Mouse (Mus musculus) hindbrain, embryonic 14.5 days (tissue): ENCODE results near the gene Mlf2. TPM values are rescaled to one million over a fixed set of nuclear protein-coding genes. Genes with fewer than 3 reads are reported as not detected.

Source experiments
- ATAC-seq: fragments of 200-750 bp; cut with Nextera tagmentation; 2 replicates; pipeline ENCODE4 v1.8.0; 2017; ENCODE audit warnings: moderate number of reproducible peaks, mild to moderate bottlenecking, moderate TSS enrichment, moderate library complexity; ENCODE audit not compliant: low FRiP score
- DNase-seq: peaks from one replicate; pipeline ENCODE4 v3.0.0-alpha.2; 2015; ENCODE audit warnings: low spot score
- H3K27ac ChIP-seq: fragments of 300-500 bp; sonication (generic); 2 replicates; pipeline ENCODE4 v1.5.1; 2014; ENCODE audit warnings: mild to moderate bottlenecking, moderate library complexity
- H3K27me3 ChIP-seq: fragments of 300-500 bp; sonication (generic); 2 replicates; pipeline ENCODE4 v1.6.1; 2014; ENCODE audit warnings: mild to moderate bottlenecking, low read length, mixed read lengths; ENCODE audit not compliant: control insufficient read depth, insufficient read depth
- H3K36me3 ChIP-seq: fragments of 300-500 bp; sonication (generic); replicated peaks from 2 replicates; pipeline ENCODE4 v1.6.1; 2014; ENCODE audit not compliant: control insufficient read depth, insufficient read depth
- H3K4me1 ChIP-seq: fragments of 300-500 bp; sonication (generic); replicated peaks from 2 replicates; pipeline ENCODE4 v1.6.1; 2014; ENCODE audit warnings: antibody characterized with exemption, low read length, mixed read lengths; ENCODE audit not compliant: control insufficient read depth, insufficient read depth
- H3K4me2 ChIP-seq: fragments of 300-500 bp; sonication (generic); replicated peaks from 2 replicates; pipeline ENCODE4 v1.6.1; 2014; ENCODE audit warnings: mild to moderate bottlenecking, moderate library complexity
- H3K4me3 ChIP-seq: fragments of 300-500 bp; sonication (generic); replicated peaks from 2 replicates; pipeline ENCODE4 v1.5.1; 2014; ENCODE audit warnings: mild to moderate bottlenecking, low read length
- H3K9ac ChIP-seq: fragments of 300-500 bp; sonication (generic); 2 replicates; pipeline ENCODE4 v1.6.1; 2014
- H3K9me3 ChIP-seq: fragments of 300-500 bp; sonication (generic); 2 replicates; pipeline ENCODE4 v1.6.1; 2016; ENCODE audit warnings: low read length; ENCODE audit not compliant: control insufficient read depth
- WGBS: fragments of 180-500 bp; shearing (Covaris S2); extraction: QIAGEN DNeasy Blood & Tissue Kit; methylation state at CpG from one replicate; pipeline ENCODE4 v1.1.7; 2014; 5-methylcytosine and 5-hydroxymethylcytosine counted together
- polyA plus RNA-seq: library from polyadenylated mRNA; unstranded; fragments of >200 nt; fragmentation: Nextera tagmentation; extraction: Ambion mirVana; gene quantifications from 2 replicates; pipeline ENCODE4 v1.2.1, GENCODE M21; 2014

Gene Mlf2
- polyA plus RNA-seq, 1 experiment from 2014 or later = 577 TPM

GRCm38 (mm10) chr6:124917518-124918330, 13.5 kb upstream of the Mlf2 start:
- Histone ChIP-seq H3K9me3 (no peaks in the 10 kb centered on the region), H3K27ac (peak overlapping the region; percentile 100), H3K27me3 (no peaks in the 10 kb centered on the region), H3K4me2 (peak overlapping the region; percentile 100), H3K4me1 (peaks cover 53% of the 10 kb centered on the region), H3K4me3 (peak overlapping the region; percentile 96), H3K36me3 (peaks cover 24% of the 10 kb centered on the region), H3K9ac (peak overlapping the region; percentile 100)
- ATAC-seq = peak; percentile 79
- peak; percentile 90 for DNase-seq
- WGBS = under 1% methylated on average over 57 of the region's 89 CpGs

- no peak for ATAC-seq
- H3K4me1 ChIP-seq = peaks cover 53% of the 10 kb centered on the region
Measured at GRCm38 (mm10) chr6:124918331-124918690, 12.9 kb upstream of the Mlf2 start.

GRCm38 (mm10) chr6:124918890-124919627, 12.1 kb upstream of the Mlf2 start:
- Histone ChIP-seq H3K4me2 (peak overlapping the region; percentile 57), H3K9me3 (no peaks in the 10 kb centered on the region), H3K4me3 (peak overlapping the region; percentile 96), H3K4me1 (peaks cover 47% of the 10 kb centered on the region), H3K27ac (peak overlapping the region; percentile 100), H3K9ac (peak overlapping the region; percentile 100), H3K27me3 (no peaks in the 10 kb centered on the region), H3K36me3 (peaks cover 11% of the 10 kb centered on the region)
- WGBS = 12% methylated on average over 13 of the region's 14 CpGs
- no peak for ATAC-seq
- peak; percentile 48 for DNase-seq

More at GRCm38 (mm10) chr6:124918331-124918690, 12.9 kb upstream of the Mlf2 start:
- Histone ChIP-seq H3K27me3 (no peaks in the 10 kb centered on the region), H3K9ac (peak overlapping the region; percentile 100), H3K9me3 (no peaks in the 10 kb centered on the region), H3K27ac (peak overlapping the region; percentile 100), H3K4me3 (peak overlapping the region; percentile 96), H3K4me2 (peak overlapping the region; percentile 57), H3K36me3 (peaks cover 18% of the 10 kb centered on the region)
- DNase-seq = no peak
- 3% methylated on average over 7 of the region's 7 CpGs for WGBS

DNA sequence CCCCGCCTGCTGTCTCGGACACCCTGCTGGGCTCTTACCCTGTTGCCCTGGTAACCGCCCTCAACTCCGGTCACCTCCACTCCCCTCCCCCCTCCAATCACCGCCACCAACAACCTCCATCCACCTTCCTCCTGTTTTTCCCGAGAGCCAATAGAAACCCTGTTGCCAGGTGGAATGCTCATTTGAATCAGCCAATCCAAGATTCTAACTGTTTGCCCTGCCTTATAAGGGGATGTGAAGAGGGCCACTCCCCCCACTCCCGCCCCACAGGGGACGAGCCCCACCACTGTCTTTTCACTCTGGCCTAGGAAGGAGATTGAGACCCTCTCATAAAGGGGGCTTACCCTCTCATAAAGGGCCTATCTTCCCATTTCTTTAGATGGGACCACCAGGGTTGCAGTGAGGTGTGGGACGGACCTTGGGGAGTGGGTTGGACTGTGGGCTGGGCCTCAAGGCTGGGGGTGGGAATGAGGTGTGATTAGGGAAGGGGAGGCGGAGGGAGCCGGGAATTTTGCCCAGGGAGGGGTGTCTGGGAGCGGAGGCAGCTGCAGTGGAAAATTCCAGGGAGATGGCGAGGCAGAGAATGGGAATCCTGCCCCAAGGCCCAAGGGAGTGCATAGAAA, 11.4 kb upstream of the Mlf2 start, which contains the start of gene Ptms:
Ptms (minus strand) TSS at position 409 of the 623 bp plus-strand sequence.
- peaks cover 39% of the 10 kb centered on the region for H3K4me1 ChIP-seq

DNA sequence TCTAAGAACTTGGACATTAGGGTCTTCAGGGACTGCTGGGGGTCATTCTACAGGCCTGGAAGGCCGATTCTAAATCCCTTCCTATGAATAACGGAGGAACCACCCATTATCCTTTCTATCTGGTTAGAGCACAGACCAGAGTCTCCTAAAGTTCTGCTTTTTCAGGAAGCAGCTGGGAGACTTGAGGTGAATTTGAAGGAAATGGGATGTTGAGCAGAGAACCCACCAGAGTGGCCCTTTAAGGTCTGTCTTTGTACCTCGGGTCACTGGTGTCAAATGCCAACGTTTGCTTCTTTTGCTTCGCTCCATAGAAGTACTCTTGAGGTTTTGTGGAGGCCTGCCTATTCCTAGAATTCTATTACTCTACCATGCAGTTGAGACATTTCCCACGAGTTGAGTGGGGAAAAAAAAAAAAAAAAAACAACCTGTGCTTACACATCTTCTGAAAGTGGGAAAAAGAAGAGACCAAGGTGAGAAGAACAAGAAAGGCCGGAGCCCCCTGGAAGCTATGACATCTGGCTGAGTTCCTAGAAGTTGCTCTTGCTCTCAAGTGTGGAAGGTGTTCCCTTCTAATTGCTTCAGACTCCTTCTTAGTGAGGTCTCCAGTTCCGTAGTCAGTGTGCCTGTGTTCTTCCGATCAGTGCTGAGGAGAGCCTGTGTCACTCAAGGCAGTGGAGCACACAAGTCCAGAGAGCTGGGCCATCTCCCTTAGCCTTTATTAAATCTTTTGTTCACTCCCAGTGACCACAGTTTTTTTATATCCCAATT, 10.7 kb upstream of the Mlf2 start:
- no peaks in the 10 kb centered on the region for H3K36me3 ChIP-seq
- ATAC-seq = no peak
- peak overlapping the region; percentile 57 for H3K9ac ChIP-seq
- H3K27me3 ChIP-seq = no peaks in the 10 kb centered on the region
- H3K4me3 ChIP-seq = peak overlapping the region; percentile 96
- peak overlapping the region; percentile 100 for H3K27ac ChIP-seq
- peaks cover 32% of the 10 kb centered on the region for H3K4me1 ChIP-seq
- WGBS = 27% methylated on average over 9 of the region's 9 CpGs
- no peaks in the 10 kb centered on the region for H3K9me3 ChIP-seq
- no peak for DNase-seq
- H3K4me2 ChIP-seq = peak overlapping the region; percentile 57

More for the DNA sequence above, 11.4 kb upstream of the Mlf2 start, which contains the start of gene Ptms:
- under 1% methylated on average over 13 of the region's 13 CpGs for WGBS
- H3K27ac ChIP-seq = peak within 1 kb of the TSS; percentile 100
- peak; percentile 87 for ATAC-seq
- peak within 1 kb of the TSS; percentile 100 for H3K9ac ChIP-seq
- peak within 1 kb of the TSS; percentile 57 for H3K4me2 ChIP-seq
- peak within 1 kb of the TSS; percentile 96 for H3K4me3 ChIP-seq
- no peaks in the 10 kb centered on the region for H3K27me3 ChIP-seq
- no peaks in the 10 kb centered on the region for H3K9me3 ChIP-seq
- peak; percentile 91 for DNase-seq
- H3K36me3 ChIP-seq = peaks cover 3% of the 10 kb centered on the region; the same call in 1 of the 2 replicates

DNA sequence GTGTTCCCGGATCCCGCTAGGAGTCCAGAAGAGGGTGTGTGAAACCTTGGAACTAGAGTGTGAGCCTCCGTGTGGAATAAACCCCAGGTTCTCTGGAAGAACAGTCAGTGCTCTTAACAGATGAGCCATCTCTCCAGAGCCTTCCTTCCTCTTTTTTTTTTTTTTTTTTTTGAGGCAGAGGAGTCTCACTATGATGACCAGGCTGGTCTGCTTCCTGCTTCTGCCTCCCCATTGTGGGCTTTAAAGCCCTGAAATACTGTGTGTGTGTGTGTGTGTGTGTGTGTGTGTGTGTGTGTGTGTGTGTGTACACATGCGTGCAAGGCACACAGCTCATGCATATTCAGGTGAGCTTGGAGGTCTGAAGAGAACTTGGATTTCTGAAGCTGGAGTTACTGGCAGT, 9.6 kb upstream of the Mlf2 start:
- Histone ChIP-seq H3K36me3 (no peaks in the 10 kb centered on the region), H3K27me3 (no peaks in the 10 kb centered on the region), H3K9me3 (no peaks in the 10 kb centered on the region), H3K4me3 (no peak overlapping the region), H3K27ac (peak overlapping the region; percentile 100; the same call in 1 of the 2 replicates), H3K9ac (no peak overlapping the region), H3K4me1 (peaks cover 31% of the 10 kb centered on the region), H3K4me2 (no peak overlapping the region)
- DNase-seq = no peak
- ATAC-seq = no peak
- WGBS = 49% methylated on average over 4 of the region's 4 CpGs

GRCm38 (mm10) chr6:124925173-124925793, 5.9 kb upstream of the Mlf2 start:
- H3K9me3 ChIP-seq = no peaks in the 10 kb centered on the region
- no peak overlapping the region for H3K9ac ChIP-seq
- H3K36me3 ChIP-seq = no peaks in the 10 kb centered on the region
- no peaks in the 10 kb centered on the region for H3K27me3 ChIP-seq
- H3K27ac ChIP-seq = no peak overlapping the region
- ATAC-seq (no peak), DNase-seq (no peak)
- no peak overlapping the region for H3K4me2 ChIP-seq
- 38% methylated on average over 12 of the region's 12 CpGs for WGBS
- no peak overlapping the region for H3K4me3 ChIP-seq
- peaks cover 16% of the 10 kb centered on the region for H3K4me1 ChIP-seq

DNA sequence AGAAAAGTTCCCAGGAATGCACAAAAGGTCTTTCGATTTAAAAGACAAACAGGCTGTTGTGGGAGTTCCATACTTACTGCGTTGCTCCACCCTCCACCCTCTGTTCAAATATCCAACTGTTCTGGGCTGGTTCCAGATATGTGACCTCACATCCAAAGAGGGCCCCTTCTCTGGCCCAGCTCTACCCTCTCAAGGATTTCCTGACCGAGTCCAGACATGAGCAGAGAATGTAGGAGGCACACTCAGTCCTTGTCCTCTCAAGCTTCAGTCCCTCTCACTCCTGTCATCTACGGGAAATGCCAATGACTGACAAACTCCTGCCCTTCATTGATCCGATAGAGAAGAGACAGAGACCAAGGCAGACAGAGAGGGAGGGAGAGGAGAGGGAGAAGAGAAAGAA, 5.2 kb upstream of the Mlf2 start:
- H3K9me3 ChIP-seq = no peaks in the 10 kb centered on the region
- WGBS = 57% methylated on average over 5 of the region's 5 CpGs
- H3K36me3 ChIP-seq = no peaks in the 10 kb centered on the region
- no peak overlapping the region for H3K27ac ChIP-seq
- H3K27me3 ChIP-seq = no peaks in the 10 kb centered on the region
- peaks cover 9% of the 10 kb centered on the region for H3K4me1 ChIP-seq
- H3K9ac ChIP-seq = no peak overlapping the region
- ATAC-seq (no peak), DNase-seq (no peak)
- H3K4me3 ChIP-seq = no peak overlapping the region
- no peak overlapping the region for H3K4me2 ChIP-seq
